Mouse (Mus musculus) brown adipose tissue, adult 24 weeks (tissue): ENCODE measurements around the gene Eef1a1. TPM values are rescaled to one million over a fixed set of nuclear protein-coding genes. Genes with fewer than 3 reads are reported as not detected.
"Not testable (repeated sequence)": the region's sequence is repeated elsewhere in the genome, so short reads cannot be mapped to it uniquely, and the experiment has no call there.

Source experiments
- H3K27ac ChIP-seq: fragments of 200-500 bp; replicated peaks from 2 replicates; pipeline ENCODE4 v1.5.1; 2012; ENCODE audit warnings: low read depth, mild to moderate bottlenecking, low read length
- H3K4me1 ChIP-seq: fragments of 200-500 bp; 2 replicates; pipeline ENCODE4 v1.6.1; 2012; ENCODE audit warnings: low read length, mixed read lengths; ENCODE audit not compliant: control insufficient read depth, insufficient read depth, insufficient read length
- H3K4me3 ChIP-seq: fragments of 200-500 bp; 2 replicates; pipeline ENCODE4 v1.5.1; 2012; ENCODE audit warnings: low read depth, mild to moderate bottlenecking, low read length, moderate library complexity; ENCODE audit not compliant: insufficient read depth
- polyA plus RNA-seq: library from polyadenylated mRNA; stranded (reverse); fragments of >200 nt; gene quantifications from 2 replicates; pipeline ENCODE4 v1.2.4, GENCODE M21; 2012; ENCODE audit not compliant: missing spikeins, insufficient read depth, insufficient read length

The Eef1a1 gene
- polyA plus RNA-seq, 1 experiment: 3,366 TPM

GRCm38 (mm10) chr9:78500386-78500785 lies 11.4 kb upstream of the Eef1a1 start:
- Histone ChIP-seq H3K27ac (no peak overlapping the region), H3K4me1 (no peaks in the 10 kb centered on the region), H3K4me3 (no peak overlapping the region)

GRCm38 (mm10) chr9:78493171-78493570 lies 4.2 kb upstream of the Eef1a1 start:
- H3K27ac ChIP-seq: no peak overlapping the region
- H3K4me1 ChIP-seq: no peaks in the 10 kb centered on the region
- no peak overlapping the region for H3K4me3 ChIP-seq

GRCm38 (mm10) chr9:78492254-78492653 lies 3.3 kb upstream of the Eef1a1 start:
- no peak overlapping the region for H3K4me3 ChIP-seq
- H3K27ac ChIP-seq: no peak overlapping the region
- no peaks in the 10 kb centered on the region for H3K4me1 ChIP-seq

GRCm38 (mm10) chr9:78491169-78491568 lies 2.2 kb upstream of the Eef1a1 start:
- Histone ChIP-seq H3K27ac (no peak overlapping the region), H3K4me1 (no peaks in the 10 kb centered on the region), H3K4me3 (no peak overlapping the region)

GRCm38 (mm10) chr9:78488021-78488420 lies 930 bp downstream of the Eef1a1 start:
- not testable (repeated sequence) for H3K27ac ChIP-seq, H3K4me1 ChIP-seq, H3K4me3 ChIP-seq

GRCm38 (mm10) chr9:78484660-78485059 lies 4.3 kb downstream of the Eef1a1 start:
- Histone ChIP-seq H3K4me1 (no peaks in the 10 kb centered on the region), H3K27ac (no peak overlapping the region), H3K4me3 (no peak overlapping the region)

GRCm38 (mm10) chr9:78482386-78482785 lies 6.6 kb downstream of the Eef1a1 start:
- Histone ChIP-seq H3K4me1 (no peaks in the 10 kb centered on the region), H3K27ac (peak overlapping the region; percentile 97), H3K4me3 (peak overlapping the region; percentile 70)

- no peaks in the 10 kb centered on the region for H3K4me1 ChIP-seq
- H3K27ac ChIP-seq: peak overlapping the region; percentile 97
- peak overlapping the region; percentile 83 for H3K4me3 ChIP-seq
Measured at GRCm38 (mm10) chr9:78481423-78482331, 7.3 kb downstream of the Eef1a1 start.

GRCm38 (mm10) chr9:78480706-78481358 lies 8.1 kb downstream of the Eef1a1 start:
- no peaks in the 10 kb centered on the region for H3K4me1 ChIP-seq

GRCm38 (mm10) chr9:78480227-78480626 lies 8.7 kb downstream of the Eef1a1 start:
- H3K4me3 ChIP-seq: peak overlapping the region; percentile 83
- H3K27ac ChIP-seq: peak overlapping the region; percentile 94
- H3K4me1 ChIP-seq: not testable (repeated sequence)

More at GRCm38 (mm10) chr9:78480706-78481358, 8.1 kb downstream of the Eef1a1 start:
- H3K4me3 ChIP-seq: peak overlapping the region; percentile 83
- H3K27ac ChIP-seq: peak overlapping the region; percentile 94

- Histone ChIP-seq H3K4me3 (peak overlapping the region; percentile 33; the same call in 1 of the 2 replicates), H3K27ac (peak overlapping the region; percentile 40; the same call in 1 of the 2 replicates)
- H3K4me1 ChIP-seq: not testable (repeated sequence)
Measured at GRCm38 (mm10) chr9:78479308-78479707, 9.6 kb downstream of the Eef1a1 start.

- not testable (repeated sequence) for H3K4me1 ChIP-seq, H3K4me3 ChIP-seq, H3K27ac ChIP-seq
Measured at GRCm38 (mm10) chr9:78478009-78478605, 10.8 kb downstream of the Eef1a1 start.

GRCm38 (mm10) chr9:78477021-78477551 lies 11.9 kb downstream of the Eef1a1 start:
- no peak overlapping the region for H3K27ac ChIP-seq
- no peak overlapping the region for H3K4me3 ChIP-seq

GRCm38 (mm10) chr9:78476531-78477020 lies 12.4 kb downstream of the Eef1a1 start:
- no peak overlapping the region for H3K27ac ChIP-seq
- no peak overlapping the region for H3K4me3 ChIP-seq
- no peaks in the 10 kb centered on the region for H3K4me1 ChIP-seq

More at GRCm38 (mm10) chr9:78477021-78477551, 11.9 kb downstream of the Eef1a1 start:
- H3K4me1 ChIP-seq: no peaks in the 10 kb centered on the region

GRCm38 (mm10) chr9:78475873-78476272 lies 13.1 kb downstream of the Eef1a1 start:
- Histone ChIP-seq H3K27ac (no peak overlapping the region), H3K4me1 (no peaks in the 10 kb centered on the region), H3K4me3 (no peak overlapping the region)
